Mouse (Mus musculus) cerebellum, adult 2 months (tissue): ENCODE results near the gene Igsf21.

Experiments
- CTCF ChIP-seq: fragments of 200-500 bp; IDR thresholded peaks from 2 replicates; pipeline ENCODE4 v1.5.1; 2011; ENCODE audit warnings: low read depth, mild to moderate bottlenecking, control low read depth, low read length, moderate library complexity, borderline replicate concordance; ENCODE audit not compliant: insufficient read depth
- POLR2A ChIP-seq: fragments of 200-500 bp; IDR thresholded peaks from 2 replicates; pipeline ENCODE4 v1.6.1; 2011; ENCODE audit warnings: low read length, control low read depth, borderline replicate concordance; ENCODE audit not compliant: insufficient read depth

DNA sequence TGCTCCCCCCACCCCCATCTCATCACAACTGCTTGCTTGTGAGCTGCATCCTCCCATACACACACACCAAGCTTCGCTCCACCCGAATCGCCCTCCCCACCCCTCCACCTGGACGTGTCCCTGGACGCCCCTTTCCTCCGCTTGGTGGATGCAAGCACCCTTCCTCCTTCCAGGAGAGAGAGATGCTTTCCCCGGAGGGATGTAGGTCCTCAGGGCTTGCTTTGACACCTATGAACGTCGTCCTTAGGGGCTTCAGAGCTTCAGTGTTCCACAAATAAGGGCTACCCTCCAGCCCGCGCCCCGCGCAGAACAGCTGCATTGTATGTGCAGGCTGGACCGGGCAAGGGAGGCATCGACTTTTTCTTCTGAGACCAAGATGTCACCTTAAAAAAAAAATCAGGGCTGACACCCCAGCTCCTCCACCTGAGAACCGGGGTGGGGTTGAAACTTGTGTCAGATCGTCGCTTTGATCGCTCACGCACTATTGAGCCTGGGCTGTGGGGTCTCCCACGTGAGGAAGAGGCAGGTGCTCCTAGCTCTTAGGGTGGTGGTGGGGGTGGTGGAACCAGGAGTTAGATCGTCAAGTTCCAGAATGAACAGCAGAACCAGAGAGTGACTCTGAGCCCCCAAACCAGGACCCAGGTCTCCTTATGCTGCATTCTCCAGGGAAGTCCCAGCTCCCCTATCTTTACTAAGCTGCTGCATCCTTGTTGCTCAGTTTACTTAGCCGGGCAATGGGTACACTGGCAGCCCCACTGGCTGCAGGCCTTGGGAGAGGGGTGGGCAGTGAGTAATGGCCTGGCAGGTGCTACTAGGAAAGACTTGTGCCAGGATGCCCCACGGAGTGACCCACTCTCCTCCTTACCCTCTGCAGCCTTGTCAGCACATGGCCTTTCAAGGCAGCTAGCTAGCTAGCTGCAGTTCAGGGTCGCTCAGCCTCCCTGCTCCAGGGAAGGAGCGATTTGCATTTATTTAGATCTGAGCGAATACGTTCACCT lies 721 bp upstream of the Igsf21 start:
- no peak for TF ChIP-seq POLR2A
- TF ChIP-seq CTCF: no peak
